Mouse (Mus musculus) yolk sac, embryonic 10.5 days (tissue): Measurements from ENCODE around the gene Ctsd.

ENCODE experiments used
- DNase-seq: peaks from one replicate; pipeline ENCODE4 v3.0.0-alpha.2; 2017; ENCODE audit warnings: low spot score

Ctsd gene

GRCm38 (mm10) chr7:142374413-142375015 is 13.3 kb downstream of the Ctsd start:
- DNase-seq = no peak

- DNase-seq = no peak
Measured at GRCm38 (mm10) chr7:142373641-142374412, 14.0 kb downstream of the Ctsd start, which contains the start of gene Ifitm10. TSS of gene Ifitm10 (minus strand) at chr7:142373753.

- DNase-seq = no peak
Measured at GRCm38 (mm10) chr7:142373039-142373438, 14.8 kb downstream of the Ctsd start.

GRCm38 (mm10) chr7:142371768-142372661 is 15.8 kb downstream of the Ctsd start:
- DNase-seq = no peak

GRCm38 (mm10) chr7:142371398-142371767 is 16.5 kb downstream of the Ctsd start:
- no peak for DNase-seq

- no peak for DNase-seq
Measured at GRCm38 (mm10) chr7:142370937-142371336, 16.9 kb downstream of the Ctsd start.

GRCm38 (mm10) chr7:142369820-142370219 is 18.0 kb downstream of the Ctsd start:
- DNase-seq = no peak

- no peak for DNase-seq
Measured at GRCm38 (mm10) chr7:142368856-142369255, 19.0 kb downstream of the Ctsd start.

- no peak for DNase-seq
Measured at GRCm38 (mm10) chr7:142363107-142363506, 24.7 kb downstream of the Ctsd start.

- no peak for DNase-seq
Measured at GRCm38 (mm10) chr7:142360743-142361142, 27.1 kb downstream of the Ctsd start.

GRCm38 (mm10) chr7:142359129-142359528 is 28.7 kb downstream of the Ctsd start:
- no peak for DNase-seq

- no peak for DNase-seq
Measured at GRCm38 (mm10) chr7:142357566-142357965, 30.3 kb downstream of the Ctsd start.

GRCm38 (mm10) chr7:142354661-142355233 is 33.1 kb downstream of the Ctsd start:
- DNase-seq = no peak

- DNase-seq = no peak
Measured at GRCm38 (mm10) chr7:142353854-142354253, 34.0 kb downstream of the Ctsd start.

GRCm38 (mm10) chr7:142351569-142351968 is 36.3 kb downstream of the Ctsd start:
- DNase-seq = no peak

GRCm38 (mm10) chr7:142349308-142349961 is 38.4 kb downstream of the Ctsd start:
- no peak for DNase-seq

GRCm38 (mm10) chr7:142347542-142347941 is 40.3 kb downstream of the Ctsd start:
- no peak for DNase-seq

GRCm38 (mm10) chr7:142342247-142342640 is 45.6 kb downstream of the Ctsd start:
- no peak for DNase-seq

- no peak for DNase-seq
Measured at GRCm38 (mm10) chr7:142341564-142342246, 46.1 kb downstream of the Ctsd start.

- DNase-seq = no peak
Measured at GRCm38 (mm10) chr7:142340269-142340970, 47.4 kb downstream of the Ctsd start.
